Comparison of ENCODE assay signal across 8 mouse cellular contexts in genomic region chr5:35755131-35755733, GRCm38 (mm10). TPM values are rescaled to one million over a fixed set of nuclear protein-coding genes. Genes with fewer than 3 reads are reported as not detected.
DNase-seq lines count a peak whose midpoint lies in the region; ATAC-seq and TF ChIP-seq lines count a peak whose summit lies in the region.

No protein-coding gene starts in this region.

- H3K4me1 ChIP-seq in hindbrain, embryonic 11.5 days (replicated peaks; ENCODE audit: control insufficient read depth, insufficient read depth, low read length), result no peaks in the 10 kb centered on the region; the same call in 1 of the 2 replicates
- H3K4me1 ChIP-seq in hindbrain, embryonic 12.5 days, result peaks cover 11% of the 10 kb centered on the region
- peaks cover 18% of the 10 kb centered on the region for H3K4me1 ChIP-seq in bone marrow macrophage, adult 2 months (ENCODE audit: control insufficient read depth, insufficient read depth, low read length)
- H3K4me1 ChIP-seq in midbrain, postnatal 0 days (ENCODE audit: insufficient read depth, low read length), result peaks cover 7% of the 10 kb centered on the region; the same call in 1 of the 2 replicates

- H3K27ac ChIP-seq in hindbrain, embryonic 11.5 days (ENCODE audit: low read depth, low read length), result no peak overlapping the region
- H3K27ac ChIP-seq in hindbrain, embryonic 12.5 days, result no peak overlapping the region
- H3K27ac ChIP-seq in bone marrow macrophage, adult 2 months (ENCODE audit: insufficient read depth, low read depth, low read length), result no peak overlapping the region
- H3K27ac ChIP-seq in layer of hippocampus, adult 2 months, result no peak overlapping the region
- no peak overlapping the region for H3K27ac ChIP-seq in midbrain, postnatal 0 days (ENCODE audit: low read depth, low read length)

- TF ChIP-seq POLR2A in bone marrow macrophage, adult 2 months (IDR thresholded peaks at IDR 0.05; ENCODE audit: borderline replicate concordance, low read depth, low read length), result no peak

- no peaks in the 10 kb centered on the region for H3K9me3 ChIP-seq in hindbrain, embryonic 11.5 days (ENCODE audit: control insufficient read depth, low read length)
- no peaks in the 10 kb centered on the region for H3K9me3 ChIP-seq in hindbrain, embryonic 12.5 days (replicated peaks)
- no peaks in the 10 kb centered on the region for H3K9me3 ChIP-seq in midbrain, postnatal 0 days (ENCODE audit: low read length)

- H3K36me3 ChIP-seq in hindbrain, embryonic 11.5 days (ENCODE audit: control insufficient read depth, insufficient read depth, low read length), result no peaks in the 10 kb centered on the region
- H3K36me3 ChIP-seq in hindbrain, embryonic 12.5 days, result no peaks in the 10 kb centered on the region
- no peaks in the 10 kb centered on the region for H3K36me3 ChIP-seq in midbrain, postnatal 0 days (ENCODE audit: insufficient read depth, low read length)

- H3K4me2 ChIP-seq in hindbrain, embryonic 11.5 days (replicated peaks; ENCODE audit: low read depth, low read length), result no peak overlapping the region
- H3K4me2 ChIP-seq in hindbrain, embryonic 12.5 days (replicated peaks), result no peak overlapping the region
- no peak overlapping the region for H3K4me2 ChIP-seq in midbrain, postnatal 0 days (ENCODE audit: low read depth, low read length, poor library complexity, severe bottlenecking)

- peak; percentile 81 for DNase-seq in hindbrain, embryonic 11.5 days (ENCODE audit: low spot score)
- peak; percentile 51 for DNase-seq in CD4-positive helper T cell, adult 2 months (ENCODE audit: low read depth, low spot score)
- peak; percentile 41 to 65 for DNase-seq in layer of hippocampus, adult 2 months (ENCODE audit: low spot score in 2 of 2)
- DNase-seq in midbrain, postnatal 0 days (ENCODE audit: low spot score), result peak; percentile 81
- DNase-seq in thymus, postnatal 14 days, result peak; percentile 43

- H3K9ac ChIP-seq in hindbrain, embryonic 11.5 days (ENCODE audit: low read depth, low read length), result no peak overlapping the region
- no peak overlapping the region for H3K9ac ChIP-seq in hindbrain, embryonic 12.5 days
- no peak overlapping the region for H3K9ac ChIP-seq in midbrain, postnatal 0 days (replicated peaks; ENCODE audit: low read length, poor library complexity, severe bottlenecking)

- peak; percentile 77 for TF ChIP-seq CTCF in bone marrow macrophage, adult 2 months (IDR thresholded peaks at IDR 0.05; ENCODE audit: low read depth, low read length)
- TF ChIP-seq CTCF in layer of hippocampus, adult 2 months (conservative IDR thresholded peaks at IDR 0.05), result peak; percentile 97
- TF ChIP-seq CTCF in midbrain, postnatal 0 days (IDR thresholded peaks at IDR 0.05), result peak; percentile 89

- H3K4me3 ChIP-seq in hindbrain, embryonic 11.5 days (ENCODE audit: low read depth, low read length), result no peak overlapping the region
- no peak overlapping the region for H3K4me3 ChIP-seq in hindbrain, embryonic 12.5 days
- no peak overlapping the region for H3K4me3 ChIP-seq in bone marrow macrophage, adult 2 months (ENCODE audit: insufficient read depth, low read length)
- no peak overlapping the region for H3K4me3 ChIP-seq in layer of hippocampus, adult 2 months
- H3K4me3 ChIP-seq in midbrain, postnatal 0 days (ENCODE audit: low read depth, low read length), result no peak overlapping the region

- H3K27me3 ChIP-seq in hindbrain, embryonic 11.5 days (ENCODE audit: control insufficient read depth, insufficient read depth, low read length), result peaks cover 25% of the 10 kb centered on the region
- peaks cover 40% of the 10 kb centered on the region for H3K27me3 ChIP-seq in hindbrain, embryonic 12.5 days
- H3K27me3 ChIP-seq in midbrain, postnatal 0 days (ENCODE audit: insufficient read depth, low read length), result peaks cover 13% of the 10 kb centered on the region; the same call in 1 of the 2 replicates

- 30% methylated on average over 5 of the region's 5 CpGs for WGBS in hindbrain, embryonic 11.5 days
- WGBS in hindbrain, embryonic 12.5 days, result 25% methylated on average over 5 of the region's 5 CpGs
- 30% methylated on average over 5 of the region's 5 CpGs for WGBS in midbrain, postnatal 0 days

- no peak for ATAC-seq in hindbrain, embryonic 11.5 days (ENCODE audit: low FRiP score)
- no peak for ATAC-seq in hindbrain, embryonic 12.5 days (ENCODE audit: low FRiP score)
- ATAC-seq in erythroblast, adult 5-6 weeks (replicated peaks; ENCODE audit: low FRiP score, poor library complexity, severe bottlenecking), result peak; percentile 54
- ATAC-seq in midbrain, postnatal 0 days (ENCODE audit: low FRiP score), result no peak

RNA-seq across cellular contexts. Expression of gene Ablim2, which starts 2.4 kb away (rescaled TPM):
- 0.60 and 0.82 TPM in 2 replicates for polyA plus RNA-seq in hindbrain, embryonic 11.5 days (2014; fragmentation: Nextera tagmentation; extraction: Ambion mirVana)
- 3.7 and 3.9 TPM in 2 replicates for polyA plus RNA-seq in hindbrain, embryonic 12.5 days (2016; fragmentation: Nextera tagmentation; extraction: Ambion mirVana)
- 3.4 and 5.6 TPM in 2 replicates for polyA plus RNA-seq in bone marrow macrophage, adult 2 months (2012; ENCODE audit: insufficient read depth, insufficient read length, missing spikeins)
- not detected in 2 replicates for total RNA-seq in erythroblast, adult 5-6 weeks (2015; ENCODE audit: low replicate concordance)
- not detected in 2 replicates for total RNA-seq in erythroblast, adult 5-6 weeks (2017; ENCODE audit: low replicate concordance)
- 100 to 1,000 TPM; 133 to 163 TPM for total RNA-seq in layer of hippocampus, adult 2 months (2021)
- 44.9 and 51.4 TPM in 2 replicates for total RNA-seq in midbrain, postnatal 0 days (2014; rRNA removed)
- 31.7 and 32.2 TPM in 2 replicates for polyA plus RNA-seq in midbrain, postnatal 0 days (2015; fragmentation: Nextera tagmentation; extraction: Ambion mirVana)

RNA-seq across cellular contexts. Expression of gene Sh3tc1, which starts 15.4 kb away (rescaled TPM):
- 1.5 and 2.4 TPM in 2 replicates for polyA plus RNA-seq in hindbrain, embryonic 11.5 days (2014; fragmentation: Nextera tagmentation; extraction: Ambion mirVana)
- 4.0 and 4.7 TPM in 2 replicates for polyA plus RNA-seq in hindbrain, embryonic 12.5 days (2016; fragmentation: Nextera tagmentation; extraction: Ambion mirVana)
- 18.2 and 23.0 TPM in 2 replicates for polyA plus RNA-seq in bone marrow macrophage, adult 2 months (2012; ENCODE audit: insufficient read depth, insufficient read length, missing spikeins)
- total RNA-seq in erythroblast, adult 5-6 weeks (2015; ENCODE audit: low replicate concordance), result 0.63 and 1.3 TPM in 2 replicates
- 1.8 and 2.2 TPM in 2 replicates for total RNA-seq in erythroblast, adult 5-6 weeks (2017; ENCODE audit: low replicate concordance)
- total RNA-seq in layer of hippocampus, adult 2 months (2021), result 1 to 10 TPM; 1.7 to 2.4 TPM
- total RNA-seq in midbrain, postnatal 0 days (2014; rRNA removed), result 1.9 and 3.6 TPM in 2 replicates
- 1.8 TPM in 2 replicates for polyA plus RNA-seq in midbrain, postnatal 0 days (2015; fragmentation: Nextera tagmentation; extraction: Ambion mirVana)
